Comparison of ENCODE assay signal across 8 mouse cellular contexts in genomic region chr4:135151111-135151987, GRCm38 (mm10). TPM values are rescaled to one million over a fixed set of nuclear protein-coding genes. Genes with fewer than 3 reads are reported as not detected.
DNase-seq lines count a peak whose midpoint lies in the region; ATAC-seq and TF ChIP-seq lines count a peak whose summit lies in the region.
"Had no signal": no experiment of that assay in that cellular context is flagged by ENCODE, and none has a peak within 500 bp of the region (broad histone marks: within the 10 kb centered on the region; RNA-seq: fewer than 3 reads in every experiment).

No protein-coding gene starts in this region.

- no peaks in the 10 kb centered on the region for H3K36me3 ChIP-seq in kidney, embryonic 15.5 days
- no peaks in the 10 kb centered on the region for H3K36me3 ChIP-seq in E14TG2a.4 (ENCODE audit: insufficient read depth, low read length)
- H3K36me3 ChIP-seq in liver, embryonic 12.5 days = no peaks in the 10 kb centered on the region

- H3K9me3 ChIP-seq in kidney, embryonic 15.5 days (replicated peaks) = no peaks in the 10 kb centered on the region
- H3K9me3 ChIP-seq in E14TG2a.4 (ENCODE audit: low read length) = peaks cover 16% of the 10 kb centered on the region
- no peaks in the 10 kb centered on the region for H3K9me3 ChIP-seq in liver, embryonic 12.5 days (replicated peaks)

- no peak overlapping the region for H3K4me2 ChIP-seq in kidney, embryonic 15.5 days
- peak overlapping the region; percentile 65; the same call in 1 of the 2 replicates for H3K4me2 ChIP-seq in liver, embryonic 12.5 days

- peak; percentile 55 for DNase-seq in kidney, adult 18-20 months
- no peak for DNase-seq in adrenal gland, postnatal 10 days
- no peak for DNase-seq in Muller cell, postnatal 12 days (ENCODE audit: inconsistent ontology term)

- peaks cover 100% of the 10 kb centered on the region for H3K27me3 ChIP-seq in kidney, embryonic 15.5 days
- H3K27me3 ChIP-seq in E14TG2a.4 (ENCODE audit: insufficient read depth, low read length) = peaks cover 93% of the 10 kb centered on the region
- peaks cover 100% of the 10 kb centered on the region for H3K27me3 ChIP-seq in liver, embryonic 12.5 days (replicated peaks)

- WGBS in kidney, embryonic 15.5 days = 5% methylated on average over 34 of the region's 34 CpGs
- WGBS in bone marrow, adult 2 months = 75% methylated on average over 34 of the region's 34 CpGs
- WGBS in liver, embryonic 12.5 days (ENCODE audit: insufficient replicate concordance) = 29% methylated on average over 34 of the region's 34 CpGs

- TF ChIP-seq POLR2A in bone marrow, adult 2 months (IDR thresholded peaks at IDR 0.05; ENCODE audit: borderline replicate concordance, control insufficient read depth, low read depth, low read length) = no peak

- no peak for ATAC-seq in kidney, embryonic 15.5 days (replicated peaks; ENCODE audit: low FRiP score)
- ATAC-seq in liver, embryonic 12.5 days = no peak

- H3K4me1 ChIP-seq in kidney, embryonic 15.5 days = peaks cover 37% of the 10 kb centered on the region
- peaks cover 55% of the 10 kb centered on the region for H3K4me1 ChIP-seq in E14TG2a.4 (replicated peaks; ENCODE audit: low read depth, low read length)
- H3K4me1 ChIP-seq in bone marrow, adult 2 months (ENCODE audit: control insufficient read depth, insufficient read depth, low read length) = no peaks in the 10 kb centered on the region
- H3K4me1 ChIP-seq in liver, embryonic 12.5 days = peaks cover 17% of the 10 kb centered on the region

- no peak overlapping the region for H3K9ac ChIP-seq in kidney, embryonic 15.5 days
- H3K9ac ChIP-seq in liver, embryonic 12.5 days = no peak overlapping the region

- no peak overlapping the region for H3K27ac ChIP-seq in kidney, embryonic 15.5 days
- peak overlapping the region; percentile 61; the same call in 1 of the 2 replicates for H3K27ac ChIP-seq in bone marrow, adult 2 months (ENCODE audit: control insufficient read depth, insufficient read depth, low read depth, low read length, poor library complexity)
- no peak overlapping the region for H3K27ac ChIP-seq in liver, embryonic 12.5 days

- no peak for TF ChIP-seq CTCF in E14TG2a.4 (conservative IDR thresholded peaks at IDR 0.05; ENCODE audit: low read length)
- no peak for TF ChIP-seq CTCF in bone marrow, adult 2 months (IDR thresholded peaks at IDR 0.05; ENCODE audit: control insufficient read depth, insufficient read depth, low read length)

- H3K4me3 ChIP-seq in kidney, embryonic 15.5 days (replicated peaks) = no peak overlapping the region
- peak overlapping the region; percentile 73 for H3K4me3 ChIP-seq in E14TG2a.4 (replicated peaks; ENCODE audit: low read length)
- no peak overlapping the region for H3K4me3 ChIP-seq in bone marrow, adult 2 months (replicated peaks; ENCODE audit: control insufficient read depth, low read depth, low read length)
- peak overlapping the region; percentile 50; the same call in 1 of the 2 replicates for H3K4me3 ChIP-seq in liver, embryonic 12.5 days

RNA-seq across cellular contexts. Expression of gene Runx3, which starts 30.9 kb away (rescaled TPM):
- 0.04 and 0.19 TPM in 2 replicates for polyA plus RNA-seq in kidney, embryonic 15.5 days (2015; fragmentation: Nextera tagmentation; extraction: Ambion mirVana)
- 7.0 and 20.8 TPM in 2 replicates for polyA plus RNA-seq in bone marrow, adult 2 months (2011; ENCODE audit: insufficient read depth, insufficient read length, low replicate concordance, missing spikeins)
- polyA plus RNA-seq in liver, embryonic 12.5 days (2016; fragmentation: Nextera tagmentation; extraction: Ambion mirVana) = 0.51 and 0.54 TPM in 2 replicates
- total RNA-seq in adrenal gland, postnatal 10 days (2021) = 1 to 10 TPM; 2.9 to 3.2 TPM
- polyA plus RNA-seq: kidney, embryonic 16.5 days had no signal

Comparison
In these comparisons a context has a peak if more than half of its experiments do, and no peak if none do; other contexts are left out.
1. H3K4me3 ChIP-seq: peak in E14TG2a.4 (single experiment) and liver, embryonic 12.5 days (single experiment); none in kidney, embryonic 15.5 days (single experiment) and bone marrow, adult 2 months (single experiment).